Mouse (Mus musculus) cerebral cortex, adult 2 months (tissue): ENCODE measurements around the gene Tdpoz4.

ENCODE experiments used
- WGBS: fragments of 180-500 bp; shearing (Covaris S2); methylation state at CpG from one replicate; pipeline ENCODE4 v1.1.7; 2018; 5-methylcytosine and 5-hydroxymethylcytosine counted together

The Tdpoz4 gene

DNA sequence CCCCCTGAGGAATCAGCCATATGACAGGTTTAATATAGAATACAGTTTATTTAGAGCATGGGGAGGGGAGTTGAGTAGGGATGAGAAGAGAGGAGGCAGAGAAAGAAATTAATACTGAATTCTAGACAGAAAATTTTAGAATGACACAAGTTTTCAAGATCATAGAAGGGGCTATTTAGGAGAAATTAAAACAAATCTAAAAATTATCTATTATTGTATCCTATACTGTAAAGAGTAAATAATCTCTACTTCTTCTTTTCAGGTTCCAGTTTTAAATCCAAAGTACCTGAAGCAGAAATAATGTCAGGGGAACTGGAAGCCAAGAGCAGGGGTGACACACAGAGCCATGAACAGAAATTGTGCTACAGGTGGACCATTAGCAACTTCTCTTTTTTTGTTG, at the start of gene Tdpoz4:
TSS of gene Tdpoz4 (plus strand) at position 301 of the 400 bp plus-strand sequence.

DNA sequence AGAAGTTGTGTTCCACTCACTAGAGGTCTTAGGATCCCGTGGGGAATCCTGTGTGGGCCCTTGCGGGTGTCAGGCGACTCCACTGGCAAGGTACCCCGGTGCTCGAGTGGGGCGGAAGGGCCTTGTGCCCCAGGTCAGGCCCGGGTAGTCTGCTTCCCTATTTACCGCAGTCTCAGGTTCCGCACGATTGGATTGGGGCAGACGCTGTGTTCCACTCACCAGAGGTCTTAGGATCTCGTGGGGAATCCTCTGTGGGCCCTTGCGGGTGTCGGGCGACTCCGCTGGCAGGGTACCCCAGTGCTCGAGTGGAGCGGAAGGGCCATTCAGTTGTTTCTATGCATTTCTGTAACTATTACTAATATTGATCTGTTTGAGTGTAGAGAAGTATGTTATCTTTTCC, 42.2 kb upstream of the Tdpoz4 start:
- 91% methylated on average over 18 of the region's 18 CpGs for WGBS

DNA sequence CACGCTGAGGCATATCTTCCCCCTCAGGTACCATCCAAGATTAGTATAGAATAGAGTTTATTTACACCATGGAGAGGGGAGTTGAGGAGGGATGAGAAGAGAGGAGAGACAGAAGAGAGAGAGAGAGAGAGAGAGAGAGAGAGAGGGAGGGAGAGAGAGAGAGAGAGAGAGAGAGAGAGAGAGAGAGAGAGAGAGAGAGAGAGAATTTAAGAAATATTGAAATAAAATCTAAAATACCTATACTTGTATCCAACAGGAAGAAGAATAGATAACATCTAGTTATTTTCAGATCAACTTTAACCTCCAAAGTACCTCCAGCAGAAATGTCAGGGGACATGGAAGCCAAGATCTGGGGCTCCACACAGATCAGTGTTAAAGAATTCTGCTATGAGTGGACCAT, 23.5 kb upstream of the Tdpoz4 start, which contains the start of gene Gm5773:
TSS of gene Gm5773 (plus strand) at position 301 of the 400 bp plus-strand sequence.
- WGBS: 84% methylated on average over 1 of the region's 1 CpGs

DNA sequence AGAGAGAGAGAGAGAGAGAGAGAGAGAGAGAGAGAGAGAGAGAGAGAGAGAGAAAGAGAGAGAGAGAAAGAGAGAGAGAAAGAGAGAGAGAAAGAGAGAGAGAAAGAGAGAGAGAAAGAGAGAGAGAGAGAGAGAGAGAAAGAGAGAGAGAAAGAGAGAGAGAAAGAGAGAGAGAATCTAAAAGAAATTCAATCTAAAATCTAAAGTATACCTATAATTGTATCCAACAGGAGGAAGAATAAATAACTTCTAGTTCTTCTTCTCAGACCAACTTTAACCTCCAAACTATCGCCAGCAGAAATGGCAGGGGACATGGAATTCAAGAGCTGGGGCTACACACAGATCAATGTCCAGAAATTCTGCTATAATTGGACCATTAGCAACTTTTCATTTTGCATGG, 29.5 kb downstream of the Tdpoz4 start, which contains the start of gene Tdpoz3:
TSS of gene Tdpoz3 (plus strand) at position 301 of the 400 bp plus-strand sequence.
- WGBS: 81% methylated on average over 1 of the region's 1 CpGs
